ENCODE assay signal across 17 mouse cellular contexts in the genomic region with DNA sequence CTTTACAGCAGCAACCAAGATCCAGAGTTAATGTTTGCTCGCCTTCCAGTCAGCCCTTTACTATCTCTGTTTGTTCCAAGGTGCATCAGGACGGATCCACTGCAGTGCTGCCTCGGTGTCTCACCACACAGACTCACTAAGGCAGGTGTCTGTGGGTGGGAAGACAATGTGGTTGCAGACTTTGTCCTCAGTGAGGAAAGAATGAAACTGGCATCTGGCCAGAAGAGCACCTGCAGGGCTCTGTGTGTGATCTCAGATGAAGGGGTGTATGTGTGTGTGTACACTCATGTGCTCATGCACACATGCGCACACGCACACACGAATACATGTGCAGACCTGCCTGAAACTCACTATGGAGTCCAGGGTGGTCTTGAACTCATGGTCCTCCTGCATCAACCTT. TPM values are rescaled to one million over a fixed set of nuclear protein-coding genes. Genes with fewer than 3 reads are reported as not detected.
DNase-seq lines count a peak whose midpoint lies in the region; ATAC-seq lines count a peak whose summit lies in the region.
"Had no signal": no experiment of that assay in that cellular context is flagged by ENCODE, and none has a peak within 500 bp of the region (broad histone marks: within the 10 kb centered on the region; RNA-seq: fewer than 3 reads in every experiment).

No protein-coding gene starts in this region.

- DNase-seq in heart, embryonic 10.5 days (ENCODE audit: low spot score), result no peak
- DNase-seq in heart, postnatal 14 days, result no peak
- DNase-seq in liver, embryonic 11.5 days (ENCODE audit: low spot score), result no peak
- DNase-seq in thymus, postnatal 36 days, result peak; percentile 4 to 20
- no peak for DNase-seq in cerebellum, adult 8-10 months
- no peak for DNase-seq in layer of hippocampus, postnatal 10 days (ENCODE audit: low spot score in 2 of 2)
- DNase-seq: adrenal gland, adult 8-10 months; kidney, postnatal 14 days; spleen, adult 18-20 months had no signal

- H3K27ac ChIP-seq in heart, embryonic 10.5 days, result peak overlapping the region; percentile 75
- peak overlapping the region; percentile 22 for H3K27ac ChIP-seq in liver, embryonic 11.5 days (ENCODE audit: low read depth, low read length)
- no peak overlapping the region; the same call in 1 of the 2 replicates for H3K27ac ChIP-seq in stomach, embryonic 14.5 days (ENCODE audit: low read length)
- no peak overlapping the region for H3K27ac ChIP-seq in hindbrain, embryonic 13.5 days
- H3K27ac ChIP-seq: embryonic facial prominence, embryonic 10.5 days; forebrain, embryonic 13.5 days; heart, embryonic 13.5 days; hindbrain, embryonic 10.5 days; left cerebral cortex, adult 2 months had no signal

- no peak overlapping the region for H3K4me3 ChIP-seq in heart, embryonic 10.5 days
- no peak overlapping the region for H3K4me3 ChIP-seq in liver, embryonic 11.5 days (ENCODE audit: low read depth, low read length)
- H3K4me3 ChIP-seq in stomach, embryonic 14.5 days (ENCODE audit: low read depth, low read length), result no peak overlapping the region
- H3K4me3 ChIP-seq in hindbrain, embryonic 13.5 days, result no peak overlapping the region
- H3K4me3 ChIP-seq: embryonic facial prominence, embryonic 10.5 days; forebrain, embryonic 13.5 days; heart, embryonic 13.5 days; hindbrain, embryonic 10.5 days; left cerebral cortex, adult 2 months had no signal

- WGBS in heart, embryonic 10.5 days, result 78% methylated on average over 6 of the region's 6 CpGs
- WGBS in liver, embryonic 11.5 days, result 76% methylated on average over 6 of the region's 6 CpGs
- 75% methylated on average over 6 of the region's 6 CpGs for WGBS in stomach, embryonic 14.5 days
- 91% methylated on average over 6 of the region's 6 CpGs for WGBS in hindbrain, embryonic 13.5 days

- peaks cover 52% of the 10 kb centered on the region for H3K4me1 ChIP-seq in heart, embryonic 10.5 days
- peaks cover 7% of the 10 kb centered on the region; the same call in 1 of the 2 replicates for H3K4me1 ChIP-seq in liver, embryonic 11.5 days (replicated peaks; ENCODE audit: control insufficient read depth, insufficient read depth, low read length)
- 0 out of 2 replicates have a peak, but pooled peaks cover 2% of the 10 kb centered on the region for H3K4me1 ChIP-seq in stomach, embryonic 14.5 days (ENCODE audit: control insufficient read depth, insufficient read depth, low read length)
- H3K4me1 ChIP-seq in hindbrain, embryonic 13.5 days (replicated peaks), result no peaks in the 10 kb centered on the region
- H3K4me1 ChIP-seq: forebrain, embryonic 13.5 days; hindbrain, embryonic 10.5 days had no signal

- intact Hi-C loops in heart, postnatal 14 days (cut with DNase I), result no loop called here

- H3K36me3 ChIP-seq in heart, embryonic 10.5 days, result no peaks in the 10 kb centered on the region
- no peaks in the 10 kb centered on the region for H3K36me3 ChIP-seq in liver, embryonic 11.5 days (ENCODE audit: control insufficient read depth, insufficient read depth, low read length)
- H3K36me3 ChIP-seq in stomach, embryonic 14.5 days (ENCODE audit: control insufficient read depth, insufficient read depth, low read length), result no peaks in the 10 kb centered on the region
- H3K36me3 ChIP-seq in hindbrain, embryonic 13.5 days, result no peaks in the 10 kb centered on the region
- H3K36me3 ChIP-seq: embryonic facial prominence, embryonic 10.5 days; heart, embryonic 13.5 days; hindbrain, embryonic 10.5 days had no signal

- no peak for ATAC-seq in liver, embryonic 11.5 days (replicated peaks; ENCODE audit: low FRiP score)
- 0 out of 2 replicates have a peak, but pooled peaks have one; percentile 48 for ATAC-seq in stomach, embryonic 14.5 days (ENCODE audit: insufficient number of reproducible peaks, insufficient read depth, low FRiP score, low read depth)
- no peak for ATAC-seq in hindbrain, embryonic 13.5 days (ENCODE audit: low FRiP score)
- ATAC-seq: forebrain, embryonic 13.5 days; midbrain, embryonic 16.5 days had no signal

- H3K27me3 ChIP-seq in heart, embryonic 10.5 days (ENCODE audit: insufficient read depth, poor library complexity, severe bottlenecking), result no peaks in the 10 kb centered on the region
- H3K27me3 ChIP-seq in liver, embryonic 11.5 days (replicated peaks; ENCODE audit: control insufficient read depth, insufficient read depth, low read length), result no peaks in the 10 kb centered on the region
- H3K27me3 ChIP-seq in stomach, embryonic 14.5 days (ENCODE audit: control insufficient read depth, insufficient read depth, low read length), result no peaks in the 10 kb centered on the region
- H3K27me3 ChIP-seq in hindbrain, embryonic 13.5 days, result no peaks in the 10 kb centered on the region
- H3K27me3 ChIP-seq: forebrain, embryonic 13.5 days; heart, embryonic 13.5 days had no signal

- H3K9me3 ChIP-seq in heart, embryonic 10.5 days, result no peaks in the 10 kb centered on the region
- H3K9me3 ChIP-seq in liver, embryonic 11.5 days (ENCODE audit: control insufficient read depth, low read length), result no peaks in the 10 kb centered on the region
- no peaks in the 10 kb centered on the region for H3K9me3 ChIP-seq in stomach, embryonic 14.5 days (ENCODE audit: control insufficient read depth, low read depth, low read length)
- no peaks in the 10 kb centered on the region for H3K9me3 ChIP-seq in hindbrain, embryonic 13.5 days
- H3K9me3 ChIP-seq: embryonic facial prominence, embryonic 10.5 days; forebrain, embryonic 13.5 days; heart, embryonic 13.5 days; hindbrain, embryonic 10.5 days had no signal

- no peak overlapping the region for H3K9ac ChIP-seq in liver, embryonic 11.5 days (ENCODE audit: low read depth, low read length)
- no peak overlapping the region for H3K9ac ChIP-seq in stomach, embryonic 14.5 days (replicated peaks; ENCODE audit: low read depth, low read length)
- H3K9ac ChIP-seq in hindbrain, embryonic 13.5 days, result no peak overlapping the region
- H3K9ac ChIP-seq: forebrain, embryonic 13.5 days; heart, embryonic 13.5 days had no signal

- no peak overlapping the region for H3K4me2 ChIP-seq in liver, embryonic 11.5 days
- H3K4me2 ChIP-seq in stomach, embryonic 14.5 days (replicated peaks; ENCODE audit: low read depth, low read length), result no peak overlapping the region
- no peak overlapping the region for H3K4me2 ChIP-seq in hindbrain, embryonic 13.5 days
- H3K4me2 ChIP-seq: forebrain, embryonic 13.5 days; heart, embryonic 13.5 days had no signal

RNA-seq across cellular contexts. Expression of a gene that starts 52.6 kb away (rescaled TPM):
- polyA plus RNA-seq in heart, embryonic 10.5 days (2016; fragmentation: Nextera tagmentation; extraction: Ambion mirVana), result 0.74 and 0.87 TPM in 2 replicates
- total RNA-seq in heart, postnatal 14 days (2021), result 1 to 10 TPM; 1.3 to 1.4 TPM
- polyA plus RNA-seq in liver, embryonic 11.5 days (2014; fragmentation: Nextera tagmentation; extraction: Ambion mirVana), result 0.96 and 0.97 TPM in 2 replicates
- 1.1 and 1.5 TPM in 2 replicates for polyA plus RNA-seq in stomach, embryonic 14.5 days (2014; fragmentation: Nextera tagmentation; extraction: Ambion mirVana)
- polyA plus RNA-seq in hindbrain, embryonic 13.5 days (2015; fragmentation: Nextera tagmentation; extraction: Ambion mirVana), result 2.4 and 2.7 TPM in 2 replicates
- total RNA-seq in layer of hippocampus, postnatal 10 days (2021), result 1 to 10 TPM; 2.0 to 3.1 TPM

RNA-seq across cellular contexts. Expression of a gene that starts 52.7 kb away (rescaled TPM):
- polyA plus RNA-seq in heart, embryonic 10.5 days (2016; fragmentation: Nextera tagmentation; extraction: Ambion mirVana), result 36.2 and 41.9 TPM in 2 replicates
- total RNA-seq in heart, postnatal 14 days (2021), result 10 to 100 TPM; 11.7 to 14.2 TPM
- 48.2 and 48.7 TPM in 2 replicates for polyA plus RNA-seq in liver, embryonic 11.5 days (2014; fragmentation: Nextera tagmentation; extraction: Ambion mirVana)
- 53.5 and 55.4 TPM in 2 replicates for polyA plus RNA-seq in stomach, embryonic 14.5 days (2014; fragmentation: Nextera tagmentation; extraction: Ambion mirVana)
- 62.7 and 63.8 TPM in 2 replicates for polyA plus RNA-seq in hindbrain, embryonic 13.5 days (2015; fragmentation: Nextera tagmentation; extraction: Ambion mirVana)
- total RNA-seq in layer of hippocampus, postnatal 10 days (2021), result 10 to 100 TPM; 28.4 to 28.5 TPM

Comparison
In these comparisons a context has a peak if more than half of its experiments do, and no peak if none do; other contexts are left out.
1. DNase-seq: peak in thymus, postnatal 36 days (2 of 2); none in heart, embryonic 10.5 days (single experiment), heart, postnatal 14 days (0 of 2), liver, embryonic 11.5 days (single experiment), cerebellum, adult 8-10 months (single experiment) and layer of hippocampus, postnatal 10 days (0 of 2).
2. H3K27ac ChIP-seq: peak in heart, embryonic 10.5 days (single experiment) and liver, embryonic 11.5 days (single experiment); none in stomach, embryonic 14.5 days (single experiment) and hindbrain, embryonic 13.5 days (single experiment).